Mouse (Mus musculus): ENCODE measurements around the gene Pklr.
"Not testable (repeated sequence)": the region's sequence is repeated elsewhere in the genome, so short reads cannot be mapped to it uniquely, and the experiment has no call there.

Gene Pklr

GRCm38 (mm10) chr3:89125981-89126380 is 10.0 kb upstream of the Pklr start:
- no peak for DNase-seq

DNA sequence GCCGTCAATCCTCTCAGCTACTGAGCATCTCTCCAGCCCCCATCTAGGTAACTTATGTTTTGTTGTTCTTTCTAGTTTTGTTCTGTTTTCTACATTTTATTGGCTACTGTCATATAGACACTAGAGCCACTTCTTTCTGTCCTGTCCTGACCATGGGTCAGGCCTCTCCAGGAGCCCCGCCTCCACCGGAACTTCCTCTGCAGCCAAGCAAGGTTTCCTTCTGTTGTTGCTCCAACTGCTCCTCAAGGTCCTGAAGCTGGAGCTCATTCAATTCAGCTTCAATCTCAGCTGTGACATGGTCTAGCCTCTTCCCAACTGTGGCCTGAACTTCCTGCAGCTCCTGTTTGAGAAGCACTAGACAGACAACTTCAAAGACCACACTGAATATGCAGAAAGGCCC is 6.0 kb upstream of the Pklr start:
- no peak for DNase-seq

DNA sequence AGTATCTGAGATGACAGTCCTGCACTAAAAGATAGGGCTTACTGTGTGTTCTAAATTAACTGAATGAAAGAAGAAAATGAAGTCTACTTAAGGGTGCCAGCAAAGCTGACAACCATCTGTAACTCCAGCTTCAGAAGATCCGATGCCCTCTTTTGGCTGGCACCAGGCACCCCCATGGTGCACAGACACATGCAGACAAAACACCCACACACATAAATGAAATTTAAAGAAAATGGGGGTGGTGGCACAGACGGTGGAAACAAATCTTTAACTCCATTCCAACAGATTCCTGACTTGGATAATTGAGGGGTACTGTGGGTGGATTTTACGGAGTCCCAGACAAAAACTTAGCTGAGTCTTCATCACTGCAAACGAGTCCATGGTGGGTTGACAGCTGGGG is 4.1 kb upstream of the Pklr start:
- no peak for DNase-seq

GRCm38 (mm10) chr3:89132285-89133062 is 3.5 kb upstream of the Pklr start:
- peak in 1 of 2 experiments; percentile 56 for DNase-seq

- no peak for DNase-seq
Observed at GRCm38 (mm10) chr3:89133063-89133450, 2.9 kb upstream of the Pklr start.

GRCm38 (mm10) chr3:89133752-89134151 is 2.2 kb upstream of the Pklr start:
- DNase-seq, result no peak

- peak; percentile 85 to 93 for DNase-seq
Observed at GRCm38 (mm10) chr3:89136365-89136764, 423 bp downstream of the Pklr start.

GRCm38 (mm10) chr3:89144821-89145220 is 8.9 kb downstream of the Pklr start:
- peak; percentile 68 to 81 for DNase-seq

- no peak for DNase-seq
Observed at GRCm38 (mm10) chr3:89145566-89145965, 9.6 kb downstream of the Pklr start.

DNA sequence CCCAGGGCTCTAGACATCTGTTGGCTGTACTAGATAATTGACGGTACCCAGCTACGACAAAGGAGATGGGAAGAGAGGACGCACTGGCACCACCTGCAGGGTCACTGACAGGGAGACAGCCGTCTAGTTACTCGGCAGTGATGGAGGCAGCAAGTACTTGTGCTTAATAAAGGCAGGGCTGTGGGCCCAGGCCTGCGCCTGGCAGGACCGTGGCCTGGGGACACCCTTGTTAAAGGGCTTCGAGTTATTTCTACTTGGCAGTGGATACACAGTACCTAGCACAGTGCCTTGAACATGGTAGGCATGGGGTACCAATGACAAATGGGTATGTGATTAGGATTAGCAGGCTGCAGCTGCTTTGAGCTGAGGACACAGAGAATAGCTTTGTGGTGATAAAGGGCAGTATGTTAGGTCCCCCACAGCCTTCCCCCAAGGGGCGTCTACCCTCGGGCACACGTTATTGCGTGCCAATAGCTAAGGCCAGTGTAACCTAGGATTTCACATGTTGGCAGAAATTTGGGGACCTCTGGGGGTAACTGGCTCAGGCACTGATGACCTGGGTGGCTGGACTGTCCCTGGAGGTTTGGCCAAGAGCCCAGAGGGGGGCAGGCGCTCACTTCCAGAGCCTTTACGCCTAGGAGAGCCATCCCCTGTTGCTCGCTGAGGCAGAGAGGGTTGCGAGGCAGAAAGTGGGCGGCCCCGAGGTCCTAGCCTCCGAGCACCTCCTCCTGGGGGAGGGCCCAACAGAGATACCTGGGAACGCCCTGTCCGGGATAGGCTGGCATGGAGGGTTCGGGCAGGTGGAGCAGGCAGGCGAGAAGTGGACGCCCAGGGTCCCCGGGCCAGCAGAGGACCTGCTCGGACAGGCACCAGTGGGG is 11.4 kb downstream of the Pklr start:
- DNase-seq, result peak; percentile 78 to 83

DNA sequence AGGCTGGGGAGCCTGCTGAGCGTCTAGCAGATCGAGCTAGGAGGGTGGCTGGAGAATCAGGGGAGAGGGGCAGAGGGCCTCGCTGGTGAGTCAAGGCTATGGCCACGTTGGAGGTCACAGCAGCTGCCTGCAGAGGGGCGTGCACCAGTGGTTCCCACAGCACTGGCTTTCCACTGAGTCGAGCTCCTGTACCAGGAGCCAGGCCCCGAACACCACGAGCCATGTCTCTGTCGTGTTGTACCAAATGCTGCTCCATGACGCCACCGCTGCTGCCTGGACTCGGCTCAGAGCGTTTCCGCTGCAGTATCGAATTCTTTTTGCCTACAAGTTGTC is 12.0 kb downstream of the Pklr start:
- peak in 1 of 2 experiments; percentile 22 for DNase-seq

- DNase-seq, result no peak
Observed at GRCm38 (mm10) chr3:89148567-89148966, 12.6 kb downstream of the Pklr start.

GRCm38 (mm10) chr3:89152084-89152835 is 16.3 kb downstream of the Pklr start:
- no peak for DNase-seq

DNA sequence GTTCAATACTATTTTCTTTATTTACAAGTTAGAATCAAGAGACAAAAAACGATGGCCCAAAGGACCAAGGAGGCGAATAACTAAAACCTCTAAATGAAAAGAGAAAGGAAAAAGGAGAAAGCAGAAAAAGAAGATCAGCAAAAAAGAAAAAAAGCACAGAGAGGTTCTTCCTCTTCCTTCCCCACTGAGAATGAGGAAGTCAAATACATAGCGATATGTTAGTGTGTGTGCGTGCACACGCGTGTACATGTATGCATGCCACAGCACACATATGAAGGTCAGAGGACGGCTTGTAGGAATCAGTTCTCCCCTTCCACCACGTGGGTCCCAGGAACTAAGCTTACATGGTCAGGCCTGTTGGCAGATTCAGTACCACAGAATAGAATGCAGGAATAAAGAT is 21.0 kb downstream of the Pklr start:
- no peak for DNase-seq

GRCm38 (mm10) chr3:89158651-89159050 is 22.7 kb downstream of the Pklr start:
- no peak for DNase-seq

DNA sequence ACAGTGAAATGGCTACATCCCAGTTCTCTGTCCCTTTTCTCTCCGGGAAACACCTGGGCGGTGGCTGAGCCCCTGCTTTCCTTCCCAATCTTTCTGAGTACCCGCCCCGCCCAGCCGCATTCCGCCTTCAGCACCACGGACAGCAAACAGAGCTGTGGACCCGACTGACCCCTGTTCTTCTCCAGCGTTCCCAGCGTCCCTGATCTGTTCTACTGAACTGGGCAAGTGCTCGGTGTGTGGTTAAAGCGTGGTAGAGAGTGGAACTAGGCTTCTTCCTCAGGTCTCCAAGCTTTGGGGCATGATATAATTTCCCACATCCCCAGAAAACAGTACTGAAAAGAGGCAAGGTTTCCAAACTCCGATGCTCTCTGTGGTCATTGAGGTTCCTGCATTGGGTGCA is 23.3 kb downstream of the Pklr start:
- peak; percentile 68 to 88 for DNase-seq

GRCm38 (mm10) chr3:89159616-89160344 is 23.8 kb downstream of the Pklr start, which contains the start of gene Hcn3:
Gene Hcn3 (minus strand): TSS chr3:89160196.
- DNase-seq, result peak; percentile 51 to 84

DNA sequence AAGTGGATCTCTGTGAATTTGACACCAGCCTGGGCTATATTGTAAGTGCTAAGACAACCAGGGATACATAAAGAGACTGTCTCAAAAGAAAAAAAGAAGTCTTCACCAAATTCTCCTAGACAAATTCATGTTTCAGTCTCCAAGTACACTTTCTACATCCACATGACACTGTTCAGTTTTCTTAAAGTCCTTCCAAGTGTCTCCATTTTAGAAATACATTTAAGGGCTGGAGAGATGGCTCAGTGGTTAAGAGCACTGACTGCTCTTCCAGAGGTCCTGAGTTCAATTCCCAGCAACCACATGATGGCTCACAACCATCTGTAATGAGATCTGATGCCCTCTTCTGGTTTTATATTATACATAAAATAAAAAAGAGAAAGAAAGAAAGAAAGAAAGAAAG is 25.3 kb downstream of the Pklr start:
- not testable (repeated sequence) for DNase-seq

DNA sequence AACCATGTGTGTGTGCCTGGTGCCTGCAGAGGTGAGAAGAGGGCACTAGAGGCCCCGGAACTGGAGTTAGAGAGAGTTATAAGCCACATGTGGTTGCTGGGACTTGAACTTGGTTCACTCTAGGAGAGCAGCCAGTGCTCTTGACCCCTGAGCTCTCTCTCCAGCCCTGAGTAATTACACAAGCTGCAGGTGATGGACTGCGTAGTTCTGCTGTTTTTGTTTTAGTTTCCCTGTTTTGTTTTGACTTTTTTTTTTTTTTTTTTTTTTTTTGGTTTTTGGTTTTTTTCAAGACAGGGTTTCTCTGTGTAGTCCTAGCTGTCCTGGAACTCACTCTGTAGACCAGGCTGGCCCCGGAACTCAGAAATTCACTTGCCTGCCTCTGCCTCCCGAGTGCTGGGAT is 25.8 kb downstream of the Pklr start:
- DNase-seq, result no peak

DNA sequence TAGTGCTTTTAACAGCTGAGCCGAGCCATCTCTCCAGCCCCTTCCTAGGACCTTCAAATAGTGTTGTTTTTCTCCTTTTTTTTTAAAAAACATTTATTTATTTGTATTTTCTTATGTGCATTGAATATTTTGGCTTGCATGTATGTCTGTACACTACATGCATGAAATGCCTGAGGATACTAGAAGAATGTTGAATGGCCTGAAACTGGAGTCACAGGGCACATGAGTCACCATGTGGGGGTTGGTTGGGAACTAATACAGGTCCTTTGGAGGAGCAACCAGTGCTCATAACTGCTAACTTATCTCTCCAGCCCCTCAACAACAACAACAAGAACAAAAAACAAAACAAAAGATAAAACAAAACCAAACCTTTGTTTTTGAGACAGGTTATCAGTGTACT is 27.2 kb downstream of the Pklr start:
- no peak for DNase-seq

DNA sequence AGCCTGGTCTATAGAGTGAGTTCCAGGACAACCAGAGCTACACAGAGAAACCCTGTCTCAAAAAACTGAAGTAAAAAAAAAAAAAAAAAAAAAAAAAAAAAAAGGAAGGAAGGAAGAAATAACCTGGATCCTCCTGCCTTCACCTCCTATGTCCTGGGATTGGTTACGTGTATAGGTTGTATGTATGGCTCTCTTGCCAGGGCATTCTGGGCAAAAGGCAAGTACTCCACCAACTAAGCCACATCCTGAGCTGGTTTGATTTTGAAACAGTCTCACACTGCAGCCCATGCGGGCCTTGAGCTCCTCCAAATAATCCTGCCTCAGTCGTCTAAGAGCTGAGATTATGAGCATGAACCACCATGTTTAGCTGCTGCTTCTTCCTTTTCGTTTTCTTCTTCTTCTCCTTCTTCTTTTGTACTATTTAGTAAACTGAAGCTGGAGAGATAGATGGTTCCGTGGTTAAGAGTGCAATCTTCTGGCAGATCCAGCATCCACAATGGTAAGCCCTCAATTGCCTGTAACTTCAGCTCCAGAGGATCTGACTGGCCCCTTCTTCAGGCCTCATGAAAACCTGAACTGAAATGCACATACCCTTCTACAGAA is 27.8 kb downstream of the Pklr start:
- no peak for DNase-seq

All from kidney, postnatal 36 days (tissue).